Mouse (Mus musculus): ENCODE measurements around the gene 2010315B03Rik. TPM values are rescaled to one million over a fixed set of nuclear protein-coding genes. Genes with fewer than 3 reads are reported as not detected.
A peak's percentile ranks its signal among the peaks of the same experiment; 100 is the strongest.

Gene 2010315B03Rik
- 10 to 100 TPM; 15.2 to 15.9 TPM for total RNA-seq (2021)
- long read RNA-seq, experiment 1, partial matches to known transcripts, result 1 of 6 reads
- long read RNA-seq, experiment 1, other reads (novel, unspliced or antisense), result 1 of 6 reads
- long read RNA-seq, experiment 2, transcript 2010315B03Rik-203 (5 exons, 634 nt), result minor isoform, 7 of 30 reads
- long read RNA-seq, experiment 2, transcript 2010315B03Rik-205 (4 exons, 683 nt), result major isoform, 14 of 30 reads
- long read RNA-seq, experiment 2, partial matches to known transcripts, result 2 of 30 reads
- long read RNA-seq, experiment 2, other reads (novel, unspliced or antisense), result 4 of 30 reads

- DNase-seq (ENCODE audit: low spot score in 2 of 2), result peak; percentile 72 to 79
Measured at GRCm38 (mm10) chr9:124312171-124313142, at the start of gene 2010315B03Rik. 2010315B03Rik (minus strand) TSS chr9:124312696.

- no peak for DNase-seq (ENCODE audit: low spot score in 2 of 2)
Measured at GRCm38 (mm10) chr9:124311502-124311901, 994 bp downstream of the 2010315B03Rik start.

- DNase-seq (ENCODE audit: low spot score in 2 of 2), result no peak
Measured at GRCm38 (mm10) chr9:124288329-124288728, 24.2 kb downstream of the 2010315B03Rik start.

DNA sequence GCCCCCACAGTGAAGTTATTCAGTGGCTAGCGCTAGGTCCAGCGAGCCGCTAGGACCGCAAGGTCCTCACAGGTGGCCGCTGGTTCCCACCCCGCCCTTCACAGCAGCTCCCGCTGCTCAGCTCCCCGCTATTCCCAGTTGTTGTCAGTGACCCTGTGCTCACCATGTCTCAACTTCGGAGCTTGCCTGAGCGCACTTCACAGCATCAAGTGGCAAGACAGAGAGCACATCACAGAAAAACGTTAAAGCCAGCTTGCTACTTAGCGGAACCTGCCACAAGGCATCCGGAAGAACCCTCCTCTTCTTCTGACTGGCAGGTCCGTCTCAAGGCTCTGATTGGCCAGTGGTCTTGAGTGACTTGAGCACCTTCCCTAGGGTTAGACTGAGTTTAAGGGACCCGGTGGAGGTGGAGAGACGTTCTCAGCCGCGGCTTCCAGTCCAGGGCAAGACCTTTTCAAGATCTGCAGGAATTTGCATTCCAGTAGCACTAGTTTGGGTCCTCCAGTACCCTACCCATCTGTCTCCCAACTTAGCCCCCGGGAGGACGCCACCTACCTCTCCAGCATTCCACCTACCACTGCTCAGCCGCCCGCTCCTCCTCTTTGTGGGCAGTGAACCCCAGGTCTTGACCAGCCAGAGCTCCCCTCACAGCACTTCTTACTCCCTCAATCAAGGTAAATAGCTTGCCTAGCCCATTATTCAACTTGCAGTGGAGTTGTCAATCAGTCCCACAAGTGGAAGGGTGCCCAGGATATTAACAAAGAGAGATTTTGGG, 30.4 kb downstream of the 2010315B03Rik start:
- DNase-seq (ENCODE audit: low spot score in 2 of 2), result peak; percentile 70 to 73

GRCm38 (mm10) chr9:124281448-124281791, 31.1 kb downstream of the 2010315B03Rik start:
- DNase-seq (ENCODE audit: low spot score in 2 of 2), result no peak

GRCm38 (mm10) chr9:124280576-124281447, 31.7 kb downstream of the 2010315B03Rik start:
- peak in 1 of 2 experiments; percentile 12 for DNase-seq (ENCODE audit: low spot score in 2 of 2)

- no peak for DNase-seq (ENCODE audit: low spot score in 2 of 2)
Measured at GRCm38 (mm10) chr9:124279300-124279699, 33.2 kb downstream of the 2010315B03Rik start.

DNA sequence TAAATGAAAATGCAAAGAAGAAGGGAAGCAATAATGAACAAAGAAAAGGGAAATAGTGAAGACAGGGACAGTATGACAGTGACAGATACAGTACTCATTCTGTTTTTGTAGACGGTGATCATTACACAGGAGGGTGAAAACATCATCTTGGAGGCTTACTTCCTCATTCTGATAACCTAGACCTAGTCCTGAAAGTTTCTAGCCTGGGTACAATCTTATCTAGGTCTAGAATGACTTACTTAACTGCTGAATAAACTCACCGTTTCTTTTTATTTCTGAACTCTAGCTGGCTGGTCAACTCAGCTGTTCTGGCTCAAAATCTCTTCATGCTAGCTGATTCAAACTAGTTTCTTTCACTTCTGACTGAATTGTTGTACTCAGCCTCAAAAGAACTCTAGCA, 37.4 kb downstream of the 2010315B03Rik start:
- DNase-seq (ENCODE audit: low spot score in 2 of 2), result no peak

- DNase-seq (ENCODE audit: low spot score in 2 of 2), result no peak
Measured at GRCm38 (mm10) chr9:124273172-124273571, 39.3 kb downstream of the 2010315B03Rik start.

GRCm38 (mm10) chr9:124267929-124268328, 44.6 kb downstream of the 2010315B03Rik start:
- DNase-seq (ENCODE audit: low spot score in 2 of 2), result no peak

DNA sequence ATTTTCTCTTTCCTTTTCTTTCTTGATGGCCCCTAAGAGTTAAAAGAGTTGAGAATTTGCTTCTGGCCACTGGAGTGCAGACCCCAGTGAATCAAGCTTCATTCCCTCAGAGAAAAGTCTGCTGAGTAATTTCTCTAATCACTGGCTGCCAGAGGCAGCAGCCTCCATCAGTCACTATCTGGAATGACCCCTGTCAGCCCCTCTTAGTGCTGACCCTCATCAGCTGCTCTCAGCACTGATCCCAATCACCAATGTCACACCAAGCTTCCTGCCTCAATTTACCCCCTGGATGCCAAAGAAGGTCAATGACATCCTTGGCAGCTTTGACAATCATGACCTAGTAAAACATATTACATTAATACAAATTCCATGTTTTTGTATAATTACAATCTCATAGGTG, 45.0 kb downstream of the 2010315B03Rik start:
- DNase-seq (ENCODE audit: low spot score in 2 of 2), result no peak

DNA sequence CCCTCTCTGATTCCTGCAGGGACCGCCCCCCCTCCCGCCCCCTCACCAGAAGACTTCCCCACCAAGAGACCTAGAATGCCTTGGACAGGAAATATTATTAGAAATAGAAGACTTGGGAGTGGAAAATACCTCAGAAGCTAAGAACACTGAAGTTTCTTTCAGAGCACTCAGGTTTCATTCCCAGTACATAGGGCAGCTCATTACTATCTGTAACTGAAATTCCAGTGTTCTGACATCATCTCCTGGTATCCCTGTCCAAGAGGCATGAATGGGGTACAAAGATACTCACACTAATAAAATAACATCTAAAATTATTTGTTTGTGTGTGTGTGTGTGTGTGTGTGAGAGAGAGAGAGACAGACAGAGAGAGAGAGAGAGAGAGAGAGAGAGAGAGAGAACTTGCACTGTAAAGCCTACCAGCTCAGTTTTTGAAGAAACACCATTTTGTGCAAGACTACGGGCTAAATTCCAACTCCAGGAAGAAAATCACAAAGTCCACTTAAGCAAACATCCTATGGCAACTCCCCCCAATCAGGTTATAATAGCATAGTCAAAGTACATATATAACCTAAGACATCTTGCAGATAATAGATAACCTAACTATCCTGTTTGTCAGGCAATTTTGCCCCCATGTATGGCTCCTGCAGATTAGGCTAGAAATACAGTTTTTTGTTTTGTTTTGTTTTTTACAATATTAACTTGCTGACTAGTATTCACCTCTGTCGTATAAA, 49.3 kb downstream of the 2010315B03Rik start:
- no peak for DNase-seq (ENCODE audit: low spot score in 2 of 2)

GRCm38 (mm10) chr9:124258067-124258556, 54.4 kb downstream of the 2010315B03Rik start:
- no peak for DNase-seq (ENCODE audit: low spot score in 2 of 2)

DNA sequence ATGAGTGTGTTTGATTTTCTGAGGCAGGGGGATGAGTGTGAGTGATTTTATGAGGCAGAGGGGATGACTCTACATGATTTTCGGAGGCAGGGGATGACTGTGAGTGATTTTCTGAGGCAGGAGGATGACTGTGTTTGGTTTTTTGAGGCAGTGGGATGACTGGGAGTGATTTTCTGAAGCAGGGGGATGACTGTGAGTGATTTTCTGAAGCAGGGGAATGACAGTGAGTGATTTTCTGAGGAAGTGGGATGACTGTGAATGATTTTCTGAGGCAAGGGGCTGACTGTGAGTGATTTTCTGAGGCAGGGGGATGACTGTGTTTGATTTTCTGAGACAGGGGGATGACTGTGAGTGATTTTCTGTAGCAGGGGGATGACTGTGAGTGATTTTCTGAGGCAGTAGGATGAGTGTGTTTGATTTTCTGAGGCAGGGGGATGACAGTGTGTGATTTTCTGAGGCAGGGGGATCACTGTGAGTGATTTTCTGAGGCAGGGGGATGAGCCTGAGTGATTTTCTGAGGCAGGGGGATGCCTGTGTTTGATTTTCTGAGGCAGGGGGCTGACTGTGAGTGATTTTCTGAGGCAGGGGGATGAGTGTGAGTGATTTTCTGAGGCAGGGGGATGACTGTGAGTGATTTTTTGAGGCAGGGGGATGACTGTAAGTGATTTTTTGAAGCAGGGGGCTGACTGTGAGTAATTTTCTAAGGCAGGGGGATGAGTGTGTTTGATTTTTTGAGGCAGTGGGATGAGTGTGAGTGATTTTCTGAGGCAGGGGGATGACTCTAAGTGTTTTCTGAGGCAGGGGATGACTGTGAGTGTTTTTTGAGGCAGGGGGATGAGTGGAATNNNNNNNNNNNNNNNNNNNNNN, 55.1 kb downstream of the 2010315B03Rik start:
- peak; percentile 24 to 37 for DNase-seq (ENCODE audit: low spot score in 2 of 2)

DNA sequence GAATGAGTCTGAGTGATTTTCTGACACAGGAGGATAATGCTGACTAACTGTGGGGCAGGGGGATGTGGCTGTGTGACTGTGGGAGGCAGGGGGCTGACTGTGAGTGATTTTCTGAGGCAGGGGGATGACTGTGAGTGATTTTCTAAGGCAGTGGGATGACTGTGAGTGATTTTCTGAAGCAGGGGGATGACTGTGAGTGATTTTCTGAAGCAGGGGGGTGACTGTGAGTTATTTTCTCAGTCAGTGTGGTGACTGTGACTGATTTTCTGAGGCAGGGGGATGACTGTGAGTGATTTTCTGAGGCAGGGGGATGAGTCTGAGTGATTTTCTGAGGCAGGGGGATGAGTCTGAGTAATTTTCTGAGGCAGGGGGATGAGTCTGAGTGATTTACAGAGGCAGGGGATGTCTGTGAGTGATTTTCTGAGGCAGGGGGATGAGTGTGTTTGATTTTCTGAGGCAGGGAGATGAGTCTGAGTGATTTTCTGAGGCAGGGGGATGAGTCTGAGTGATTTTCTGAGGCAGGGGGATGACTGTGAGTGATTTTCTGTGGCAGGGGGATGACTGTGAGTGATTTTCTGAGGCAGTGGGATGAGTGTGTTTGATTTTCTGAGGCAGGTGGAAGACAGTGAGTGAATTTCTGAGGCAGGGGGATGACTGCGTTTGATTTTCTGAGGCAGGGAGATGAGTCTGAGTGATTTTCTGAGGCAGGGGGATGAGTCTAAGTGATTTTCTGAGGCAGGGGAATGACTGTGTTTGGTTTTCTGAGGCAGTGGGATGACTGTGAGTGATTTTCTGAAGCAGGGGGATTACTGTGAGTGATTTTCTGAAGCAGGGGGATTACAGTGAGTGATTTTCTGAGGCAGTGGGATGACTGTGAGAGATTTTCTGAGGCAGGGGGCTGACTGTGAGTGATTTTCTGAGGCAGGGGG, 56.0 kb downstream of the 2010315B03Rik start:
- DNase-seq (ENCODE audit: low spot score in 2 of 2), result peak in 1 of 2 experiments; percentile 24

DNA sequence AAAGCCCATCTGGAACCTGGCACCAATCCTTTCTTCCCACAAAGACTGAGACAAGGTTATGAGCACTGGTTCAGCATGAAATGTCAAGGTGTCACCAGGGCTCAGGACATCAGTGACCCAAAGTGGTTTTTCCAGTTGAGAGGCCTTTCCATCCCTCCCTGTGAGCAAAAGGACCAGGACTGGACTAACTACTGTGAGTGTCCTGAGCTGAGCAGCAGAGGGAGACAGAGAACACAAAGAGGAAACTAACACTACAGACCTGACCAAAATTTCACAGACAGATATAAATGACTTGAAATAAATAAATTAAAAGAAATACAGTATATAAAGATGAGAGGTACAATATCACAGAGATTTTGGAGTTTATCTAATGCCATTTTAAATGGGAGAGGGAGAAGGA, 61.1 kb downstream of the 2010315B03Rik start:
- DNase-seq (ENCODE audit: low spot score in 2 of 2), result no peak

Measured in adrenal gland, adult 18-20 months (tissue).